Mouse (Mus musculus): ENCODE results near the gene Ctrb1.

- TF ChIP-seq CTCF (IDR thresholded peaks at IDR 0.05; ENCODE audit: insufficient read depth, low read length) (no peak), POLR2A (IDR thresholded peaks at IDR 0.05; ENCODE audit: borderline replicate concordance, extremely low read depth, low read depth, low read length) (no peak)
Observed at GRCm38 (mm10) chr8:111642496-111642895, 48.3 kb downstream of the Ctrb1 start.
